Mouse (Mus musculus) lung, postnatal 10 days (tissue): ENCODE data around the gene Rapgef2.

Source experiments
- DNase-seq: peaks from one replicate; pipeline ENCODE4 v3.0.0; 2021

Gene Rapgef2

DNA sequence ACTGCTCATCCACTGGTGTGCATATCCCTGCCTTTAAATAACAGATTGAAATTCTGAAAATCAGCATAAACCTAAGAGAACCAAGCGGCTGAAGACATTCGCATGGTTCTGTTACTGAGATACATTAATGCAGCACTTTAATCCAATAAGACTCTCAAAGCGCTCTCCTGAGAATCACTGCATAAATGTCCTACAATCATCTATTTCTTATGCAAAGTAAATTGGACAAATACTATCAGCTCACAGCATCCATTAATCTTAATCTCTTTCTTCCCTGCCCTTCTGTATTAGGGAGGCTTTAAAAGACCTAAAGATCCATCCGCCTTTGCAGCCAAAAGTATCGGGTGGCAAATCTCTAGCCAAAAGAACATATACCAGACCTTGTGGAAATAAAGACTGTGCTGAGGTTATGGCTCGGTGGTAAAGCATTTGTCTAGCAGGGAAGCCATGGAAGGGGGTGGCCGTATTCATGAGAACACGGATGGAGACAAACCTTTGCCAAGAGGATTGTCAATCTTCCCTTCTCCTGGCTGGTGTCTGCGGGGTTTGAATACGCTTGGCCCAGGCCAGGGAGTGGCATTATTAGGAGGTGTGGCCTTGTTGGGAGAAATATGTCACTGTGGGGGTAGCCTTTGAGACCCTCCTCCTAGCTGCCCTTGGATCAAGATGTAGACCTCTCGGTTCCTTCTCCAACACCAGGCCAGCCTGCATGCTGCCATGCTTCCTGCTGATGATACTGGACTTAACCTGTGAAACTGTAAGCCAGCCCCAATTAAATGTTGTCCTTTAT, 10.3 kb downstream of the Rapgef2 start:
- DNase-seq: no peak

DNA sequence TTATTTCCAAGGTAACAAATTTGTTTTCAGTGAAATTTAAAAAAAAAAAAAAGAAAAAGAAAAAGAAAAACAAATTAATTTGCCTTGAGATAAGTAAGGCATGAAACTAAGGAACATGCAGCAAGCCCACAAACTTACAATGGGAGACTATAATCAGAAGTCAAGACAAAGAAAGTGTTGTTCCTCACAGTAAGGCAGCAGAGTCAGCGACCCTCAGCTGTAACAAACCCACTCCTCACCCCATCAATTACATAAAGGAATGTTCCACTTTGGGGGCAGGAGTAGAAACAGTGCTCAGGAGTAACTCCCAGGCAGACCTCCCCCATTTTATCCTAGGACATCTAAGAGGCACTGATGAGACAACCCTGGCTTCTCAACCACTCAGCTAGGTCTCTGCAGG, 13.0 kb downstream of the Rapgef2 start:
- DNase-seq: no peak

DNA sequence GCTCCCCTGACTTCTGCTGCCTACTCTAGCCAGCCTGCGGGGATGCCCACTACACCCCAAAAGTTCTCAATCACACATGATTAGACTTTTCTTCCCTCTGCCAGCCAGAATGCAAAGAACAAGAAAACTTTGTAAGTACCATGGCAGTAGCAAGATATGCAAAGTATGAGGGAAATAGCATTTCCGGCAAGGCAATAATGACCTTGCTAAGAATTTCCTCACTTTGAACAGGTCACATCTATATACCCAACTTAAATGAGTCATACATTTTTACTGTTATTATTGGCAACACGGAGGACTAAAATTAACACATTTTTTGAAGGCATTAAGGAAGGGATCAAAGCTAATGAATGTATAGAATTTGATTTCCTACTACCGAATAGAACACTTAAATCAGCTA, 13.4 kb downstream of the Rapgef2 start:
- DNase-seq: no peak

DNA sequence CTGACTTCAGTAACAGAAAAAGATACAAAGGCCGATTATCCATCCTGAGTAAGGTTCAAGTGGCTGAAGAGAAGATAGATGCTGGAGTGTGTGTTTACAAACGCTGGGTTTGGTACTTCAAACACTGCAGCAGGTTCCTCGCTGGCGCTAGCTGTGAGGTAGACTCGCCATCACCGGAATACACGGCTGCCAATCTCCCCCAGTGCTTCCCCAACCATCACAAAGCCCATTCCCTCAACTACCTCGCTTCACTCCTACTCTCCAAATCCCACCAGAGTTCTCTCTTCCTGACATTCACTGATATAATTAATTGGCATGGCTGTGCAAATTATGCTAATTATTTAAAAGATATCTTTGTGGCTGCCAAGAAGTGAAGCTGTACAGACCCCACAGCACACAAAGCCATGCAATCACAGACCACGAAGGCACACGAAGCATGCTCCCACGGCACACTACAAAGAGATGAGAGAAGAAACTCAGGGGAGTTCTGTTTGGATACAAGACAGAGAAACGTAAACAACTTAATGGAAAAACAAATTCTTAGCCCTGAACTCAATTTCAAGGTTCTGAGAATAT, 15.2 kb downstream of the Rapgef2 start:
- DNase-seq: no peak

DNA sequence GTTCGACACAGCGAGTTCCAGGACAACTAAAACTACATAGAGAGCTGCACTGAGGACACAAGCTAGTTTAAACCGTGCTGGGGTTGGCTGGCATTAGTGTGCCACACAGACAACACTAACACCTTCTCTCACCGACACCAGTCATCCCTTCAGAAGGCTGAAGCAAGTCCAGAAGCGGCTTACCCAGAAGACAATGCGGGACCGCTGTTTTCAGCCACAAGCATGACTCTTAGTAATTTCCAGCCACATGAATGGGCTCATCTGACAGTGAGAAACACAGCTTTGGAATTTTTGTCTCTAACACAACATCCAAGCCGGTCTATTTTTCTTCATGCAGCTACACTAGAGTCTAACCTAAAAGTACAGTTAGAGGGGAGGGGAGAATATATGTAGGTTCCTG, 16.4 kb downstream of the Rapgef2 start:
- no peak for DNase-seq

DNA sequence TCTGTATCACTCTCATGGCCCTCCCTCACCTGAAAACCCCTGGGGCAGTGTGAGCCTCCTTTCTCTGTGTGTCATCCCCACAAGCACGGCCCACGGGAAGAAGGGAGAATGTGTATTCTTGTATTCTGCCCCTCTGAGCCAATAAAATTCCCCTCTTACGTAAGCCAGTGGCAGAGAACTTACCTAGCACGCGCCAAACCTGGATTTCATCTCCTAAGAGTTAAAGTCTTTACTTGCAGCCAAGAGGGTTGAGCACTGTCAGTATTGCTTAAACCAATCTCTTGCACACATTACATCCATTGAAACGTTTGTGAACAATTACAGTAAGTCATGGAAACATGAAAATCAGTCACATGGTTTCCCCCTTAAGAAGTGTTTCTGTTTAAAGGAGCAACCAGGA, 19.3 kb downstream of the Rapgef2 start:
- DNase-seq: no peak

DNA sequence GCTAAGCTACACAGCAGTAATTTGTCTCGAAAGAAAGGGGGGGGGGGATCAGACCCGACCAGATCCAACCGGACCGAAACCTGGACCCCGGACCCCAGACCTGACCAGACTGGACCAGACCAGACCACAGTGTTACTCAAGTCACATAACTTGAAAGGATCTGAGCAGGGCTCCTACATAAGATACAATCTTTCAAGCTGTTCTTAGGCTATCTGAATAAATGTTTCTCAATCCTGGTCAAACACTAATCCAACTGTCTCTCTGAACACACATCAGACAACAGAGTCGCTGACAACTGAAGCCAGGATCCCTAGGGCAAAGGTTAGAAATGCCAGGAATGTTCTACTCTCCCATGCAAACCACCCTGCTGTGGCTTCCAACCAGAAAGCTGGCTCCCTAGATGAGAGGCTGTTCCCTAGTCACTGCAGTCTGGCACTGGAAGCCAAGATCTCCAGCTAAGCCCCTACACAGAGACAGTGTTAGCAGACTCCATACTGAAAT, 24.5 kb downstream of the Rapgef2 start:
- peak; percentile 38 for DNase-seq

DNA sequence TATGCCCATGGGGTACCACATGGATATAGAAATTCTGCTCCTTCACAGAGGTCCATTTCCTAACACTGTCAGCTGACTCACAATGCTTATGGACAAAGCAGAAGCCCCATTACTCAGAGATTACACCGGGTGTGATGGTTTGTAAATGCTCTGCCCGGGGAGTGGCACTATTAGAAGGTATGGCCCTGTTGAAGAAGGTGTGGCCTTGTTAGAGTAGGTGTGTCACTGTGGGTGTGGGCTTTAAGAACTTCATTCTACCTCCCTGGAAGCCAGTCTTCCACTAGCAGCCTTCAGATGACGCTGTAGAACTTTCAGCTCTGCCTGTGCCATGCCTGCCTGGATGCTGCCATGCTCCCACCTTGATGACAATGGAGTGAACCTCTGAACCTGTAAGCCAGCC, 32.3 kb downstream of the Rapgef2 start:
- no peak for DNase-seq

DNA sequence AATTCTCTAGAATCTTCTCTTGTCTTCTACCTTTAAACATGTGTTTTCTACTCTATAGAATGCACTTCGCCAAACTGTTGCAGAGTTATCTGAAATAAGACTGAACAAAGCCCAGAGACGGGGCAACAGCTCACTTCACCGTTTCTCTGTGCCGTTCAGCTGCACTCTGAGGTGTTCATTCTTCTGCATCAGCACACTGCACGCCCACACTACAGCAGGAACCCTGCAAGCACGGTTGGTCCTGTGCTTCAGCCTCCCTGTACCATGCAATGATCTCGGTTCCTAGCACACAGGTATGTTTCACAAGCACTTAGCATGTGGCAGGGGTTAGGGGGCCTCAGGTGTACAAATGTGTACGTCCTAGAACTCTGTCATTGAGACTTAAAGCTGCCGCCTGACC, 32.9 kb downstream of the Rapgef2 start:
- DNase-seq: no peak

DNA sequence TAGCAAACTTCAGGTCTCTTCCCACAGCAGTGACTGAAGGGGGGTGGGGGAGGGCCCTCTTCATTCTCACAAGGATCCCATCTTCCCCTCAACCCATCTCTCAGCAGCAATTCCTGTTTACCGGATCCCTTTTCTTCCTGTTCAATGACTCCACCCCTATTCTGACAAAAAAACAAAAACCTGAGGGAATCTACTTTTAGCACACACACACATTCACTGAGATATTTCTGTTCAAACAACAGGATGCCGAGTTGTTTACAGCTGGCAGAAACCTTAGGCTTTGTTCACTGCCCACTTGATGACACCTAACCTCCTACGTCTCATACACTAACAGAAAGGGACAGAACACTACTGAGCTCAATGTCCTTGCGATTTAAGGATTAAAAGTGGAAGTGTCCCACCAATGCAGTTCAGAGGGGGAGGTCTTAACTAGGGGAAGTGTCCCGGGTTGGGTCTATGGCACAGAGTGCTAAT, 33.4 kb downstream of the Rapgef2 start:
- peak; percentile 50 for DNase-seq

DNA sequence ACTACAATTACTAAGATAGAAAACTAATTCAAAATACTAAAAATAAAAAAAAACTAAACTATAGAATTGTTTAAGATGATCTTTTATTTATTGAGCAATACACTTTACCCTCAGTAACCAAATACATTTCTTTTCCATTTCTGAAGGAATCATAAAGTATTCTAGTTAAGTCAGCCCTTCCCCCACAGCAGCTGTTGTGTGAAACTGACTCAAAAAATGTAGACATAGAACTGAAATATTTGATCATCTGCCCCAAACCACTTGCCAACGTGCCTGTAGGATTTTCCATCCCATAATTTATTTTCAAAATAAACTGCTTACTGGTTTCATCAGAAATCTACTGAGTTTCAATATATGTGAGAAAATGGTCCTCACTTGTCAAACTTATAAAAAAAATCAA, 36.4 kb downstream of the Rapgef2 start:
- DNase-seq: no peak

DNA sequence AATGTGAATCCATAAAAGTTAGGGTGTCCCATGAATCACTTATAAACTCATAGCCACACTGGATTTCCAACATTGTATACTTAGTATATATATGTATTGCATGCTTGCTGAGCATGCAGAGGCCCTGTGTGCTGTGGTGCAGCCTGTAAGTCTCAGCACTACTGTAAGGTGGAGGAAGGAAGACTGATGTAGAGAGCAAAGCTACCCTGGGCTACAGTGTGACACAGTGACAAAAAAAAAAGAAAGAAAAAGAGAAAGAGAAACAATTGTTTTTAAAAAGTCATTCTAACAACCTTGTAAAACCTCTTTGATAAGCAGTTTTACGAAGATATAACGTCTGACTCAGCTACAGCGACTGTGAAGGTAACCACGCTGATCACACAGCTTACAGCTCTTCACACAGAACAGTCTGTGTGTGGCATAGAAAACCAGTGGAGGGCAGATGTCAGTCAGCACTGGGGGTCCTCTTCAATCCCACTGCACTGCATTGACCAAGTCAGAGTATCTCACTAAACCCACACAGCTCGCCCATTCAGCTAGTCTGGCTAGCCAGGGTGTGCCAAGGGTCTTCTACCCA, 37.6 kb downstream of the Rapgef2 start:
- no peak for DNase-seq

DNA sequence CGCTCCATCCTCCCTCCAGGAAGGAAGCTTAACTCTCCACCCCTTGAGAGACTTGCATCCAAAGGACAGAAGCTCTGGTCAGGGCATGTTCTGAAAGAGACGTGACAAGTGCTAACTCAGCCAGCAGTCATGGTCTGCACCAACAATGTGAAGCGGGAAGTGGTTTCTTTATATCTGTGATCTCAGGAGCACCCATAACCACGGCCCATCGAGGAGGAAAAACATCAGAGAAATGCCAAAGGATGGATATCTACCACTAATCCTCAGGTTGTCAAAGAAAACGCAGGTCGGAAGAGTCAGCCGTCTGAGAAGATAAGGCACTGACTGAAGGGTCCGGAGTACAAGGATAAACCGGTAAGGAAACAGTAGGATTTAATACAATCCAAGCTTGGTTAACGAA, 38.1 kb downstream of the Rapgef2 start:
- no peak for DNase-seq

DNA sequence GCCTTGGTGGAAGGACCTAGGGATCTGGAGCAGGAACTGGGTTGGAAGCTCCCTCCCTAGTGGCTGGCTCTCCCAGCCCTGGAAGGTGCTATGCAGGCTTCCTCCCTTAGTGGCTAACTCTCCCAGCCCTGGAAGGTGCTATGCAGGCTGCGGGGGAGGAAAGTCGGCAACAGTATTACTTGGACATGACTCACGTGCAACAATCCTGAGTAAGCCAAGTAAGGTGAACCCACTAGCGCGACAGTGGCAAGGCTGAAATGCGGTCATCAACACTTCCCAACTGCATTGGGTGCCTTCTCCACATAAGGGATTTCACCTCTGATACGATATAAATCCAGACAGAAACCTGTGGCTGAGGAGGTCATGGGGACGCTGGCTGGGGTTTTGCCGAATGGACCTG, 42.0 kb downstream of the Rapgef2 start:
- no peak for DNase-seq

DNA sequence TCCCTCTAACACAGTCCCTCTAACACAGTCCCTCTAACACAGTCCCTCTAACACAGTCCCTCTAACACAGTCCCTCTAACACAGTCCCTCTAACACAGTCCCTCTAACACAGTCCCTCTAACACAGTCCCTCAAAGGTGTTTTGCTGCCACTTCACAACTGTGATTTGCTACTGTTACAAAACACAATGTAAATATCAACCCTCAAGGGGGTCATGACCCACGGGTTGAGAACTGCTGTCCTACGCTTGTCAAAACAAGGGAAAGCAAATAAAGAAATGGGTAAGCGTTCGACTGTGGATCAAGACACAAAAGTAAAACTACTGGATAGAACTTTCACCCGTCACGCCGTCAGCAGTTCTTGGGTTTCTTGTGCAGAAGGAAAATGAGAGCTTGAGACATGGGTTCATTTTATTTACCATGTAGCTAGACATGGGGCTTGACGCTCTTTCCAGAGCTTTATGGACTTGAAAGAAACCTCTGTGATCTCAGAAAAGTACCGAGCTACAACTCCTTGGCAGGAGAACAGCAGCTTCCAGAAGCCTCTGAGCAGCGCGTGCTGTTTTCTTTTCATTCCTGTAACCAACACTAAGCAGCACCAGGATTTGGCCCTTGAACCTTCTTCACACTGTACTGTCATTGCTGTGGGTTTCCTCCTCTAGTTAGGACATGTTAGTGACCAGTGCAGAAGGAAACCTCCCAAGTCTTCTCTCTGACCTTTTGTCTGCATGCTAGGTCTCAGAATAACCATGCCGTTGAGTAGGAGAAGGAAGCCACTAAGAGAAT, 43.2 kb downstream of the Rapgef2 start:
- DNase-seq: no peak

DNA sequence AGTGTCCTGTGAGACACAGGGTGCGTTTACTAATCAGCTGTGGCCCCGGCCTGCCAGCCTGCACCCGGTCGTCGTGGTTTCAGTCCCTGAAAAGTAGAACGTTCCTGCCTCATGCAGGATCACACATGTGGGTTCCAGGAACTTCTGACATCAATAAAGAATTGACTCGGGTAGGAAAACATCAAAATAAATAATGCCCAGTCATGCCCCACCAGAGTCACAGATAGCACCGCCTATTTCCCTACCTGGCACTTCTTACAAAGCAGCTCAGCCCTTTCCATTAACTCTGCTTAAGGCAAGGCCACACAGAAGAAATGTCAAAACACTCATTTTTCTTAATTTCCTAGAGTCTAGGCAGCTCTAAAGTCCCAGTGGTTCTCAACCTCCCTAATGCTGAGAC, 44.0 kb downstream of the Rapgef2 start:
- no peak for DNase-seq

DNA sequence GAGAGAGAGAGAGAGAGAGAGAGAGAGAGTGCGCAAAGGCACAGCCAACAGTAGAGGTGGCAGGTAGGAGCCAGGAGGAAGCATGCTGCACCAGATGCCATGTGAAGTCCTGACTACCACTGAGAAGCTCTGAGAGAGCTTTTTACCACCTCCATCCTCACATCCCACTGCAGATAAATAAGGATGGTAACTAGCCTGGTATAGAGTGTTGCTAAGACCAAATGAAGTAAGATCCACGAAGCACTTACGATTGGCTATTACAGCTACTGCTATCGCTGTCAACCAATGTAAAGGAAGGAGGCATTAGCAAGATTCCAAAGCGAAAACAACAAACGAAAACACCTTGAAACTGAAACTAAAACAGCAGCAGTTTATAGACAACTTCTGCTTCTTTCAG, 47.3 kb downstream of the Rapgef2 start:
- DNase-seq: no peak

DNA sequence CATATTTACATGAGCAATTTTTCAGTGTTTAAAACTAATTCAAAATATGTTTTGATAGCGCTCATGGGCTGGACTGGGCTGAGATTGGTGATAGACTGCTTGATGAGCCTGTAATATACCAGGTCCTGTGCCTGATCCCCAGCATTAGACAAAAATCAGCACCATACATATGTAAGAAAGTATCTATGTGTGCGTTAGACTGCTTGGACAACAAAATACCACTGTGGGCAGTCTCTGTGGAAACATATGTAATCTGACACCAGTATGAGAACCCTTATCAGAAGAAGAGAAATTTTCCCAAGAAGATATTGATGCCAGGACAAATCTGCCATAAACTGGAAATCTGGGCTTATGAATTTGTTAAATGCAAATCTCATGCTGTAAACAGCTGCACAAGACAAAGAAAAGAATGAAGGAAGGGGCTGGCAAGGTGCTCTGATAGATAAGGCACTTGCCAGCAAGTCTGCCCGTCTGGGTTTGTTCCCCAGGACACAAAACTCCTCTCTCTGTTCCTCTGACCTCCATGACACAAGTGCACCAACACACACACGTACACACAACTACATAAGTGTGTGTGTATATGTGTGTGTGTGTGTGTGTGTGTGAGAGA, 47.8 kb downstream of the Rapgef2 start:
- DNase-seq: no peak

DNA sequence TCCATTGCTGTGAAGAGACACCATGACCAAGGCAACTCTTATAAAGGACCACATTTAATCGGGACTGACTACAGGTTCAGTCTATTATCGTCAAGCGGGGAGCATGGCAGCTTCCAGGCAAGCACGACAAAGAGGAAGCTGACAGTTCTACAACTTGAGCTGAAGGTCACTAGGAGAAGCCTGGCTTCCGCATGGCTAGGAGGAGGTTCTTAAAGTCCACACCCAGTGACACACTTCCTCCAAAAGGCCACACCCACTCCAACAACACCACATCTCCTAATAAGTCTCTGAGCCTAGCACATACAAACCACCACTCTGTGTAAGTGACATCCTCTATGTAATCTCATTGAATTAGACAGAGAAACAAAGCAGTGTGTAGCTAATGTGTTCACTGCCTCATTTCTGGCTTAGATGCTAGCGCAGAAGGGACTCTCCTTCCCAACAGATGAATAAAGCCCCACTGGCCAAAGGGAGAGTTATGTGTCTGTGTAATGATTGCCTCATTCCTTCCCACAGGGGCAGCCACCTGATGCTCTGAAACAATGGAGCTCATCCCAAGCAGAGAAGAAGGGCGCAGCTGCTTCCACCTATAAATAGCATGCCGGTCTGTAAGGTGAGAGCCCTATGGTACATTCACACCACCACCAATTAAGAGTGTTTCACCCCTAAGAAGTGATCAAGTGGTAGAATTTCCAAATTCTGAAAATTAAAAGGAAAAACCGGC, 48.5 kb downstream of the Rapgef2 start:
- DNase-seq: peak; percentile 52

DNA sequence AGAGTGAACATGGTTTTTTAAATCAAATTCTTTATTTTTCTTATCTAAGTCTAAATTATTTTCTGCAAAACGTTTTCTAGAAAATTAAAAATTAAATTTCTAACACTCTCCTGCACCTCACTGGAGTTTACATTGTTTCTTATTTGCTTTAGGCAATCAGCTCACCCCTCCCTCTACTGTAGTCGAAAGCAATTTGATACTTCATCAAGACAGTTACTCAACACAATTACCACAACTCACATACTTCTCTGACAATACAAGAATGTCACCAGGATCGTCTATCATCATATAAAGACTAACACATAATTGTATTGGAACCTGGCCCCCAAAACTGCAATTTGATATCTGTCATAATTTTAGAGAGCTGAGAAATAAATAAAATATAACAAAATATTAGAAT, 51.8 kb downstream of the Rapgef2 start:
- no peak for DNase-seq

DNA sequence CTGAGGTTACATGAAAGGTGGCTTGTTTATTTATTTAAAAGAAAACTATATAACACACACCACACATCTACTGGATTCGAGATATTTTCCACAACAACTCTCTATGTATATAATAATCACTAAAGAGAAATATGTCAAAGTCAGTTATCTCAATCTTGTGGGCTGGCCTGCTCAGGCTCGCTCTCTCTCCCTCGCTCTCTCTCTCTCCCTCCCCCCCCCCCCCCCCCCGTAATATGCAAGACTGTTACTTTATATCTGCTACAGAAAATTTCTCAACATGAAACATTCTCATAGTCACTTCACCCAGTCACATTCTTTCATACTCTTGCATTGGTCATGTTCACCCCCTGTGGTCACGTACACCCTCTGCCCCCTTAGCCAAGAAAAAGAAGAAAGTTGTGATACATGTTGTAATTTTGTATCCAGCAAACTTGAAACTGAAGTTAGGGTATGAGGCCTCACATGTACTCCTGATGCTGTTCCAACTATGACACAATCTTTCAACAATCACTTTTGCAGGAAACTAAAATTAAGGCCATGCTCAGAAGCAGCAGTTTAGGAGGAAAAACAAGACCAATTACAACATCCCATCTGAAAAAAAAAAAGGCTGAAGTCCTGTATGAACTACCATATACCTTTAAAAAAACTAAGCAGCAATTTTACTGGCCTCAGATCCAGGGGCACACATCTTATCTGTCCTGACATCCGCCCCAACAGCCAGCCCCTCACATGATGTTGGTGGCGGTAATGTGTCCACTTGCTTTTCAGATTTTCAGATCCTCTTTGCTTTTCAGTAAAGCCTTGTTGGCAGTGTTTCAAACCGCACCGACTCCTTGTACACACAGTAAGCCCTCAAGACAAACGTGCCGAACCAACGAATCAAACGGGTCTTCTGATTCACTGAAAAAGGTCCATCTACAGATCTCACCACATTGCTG, 52.6 kb downstream of the Rapgef2 start:
- DNase-seq: peak; percentile 52
